Comparison of ENCODE assay signal across 30 mouse cellular contexts in genomic region chr8:85532843-85533242, GRCm38 (mm10). TPM values are rescaled to one million over a fixed set of nuclear protein-coding genes. Genes with fewer than 3 reads are reported as not detected.
A peak's percentile ranks its signal among the peaks of the same experiment; 100 is the strongest.
DNase-seq lines count a peak whose midpoint lies in the region; ATAC-seq and TF ChIP-seq lines count a peak whose summit lies in the region.
"Had no signal": no experiment of that assay in that cellular context is flagged by ENCODE, and none has a peak within 500 bp of the region (broad histone marks: within the 10 kb centered on the region; RNA-seq: fewer than 3 reads in every experiment).

No protein-coding gene starts in this region.

- no peak overlapping the region for H3K4me2 ChIP-seq in lung, embryonic 16.5 days (ENCODE audit: low read depth, low read length)
- H3K4me2 ChIP-seq in liver, embryonic 13.5 days = no peak overlapping the region
- no peak overlapping the region for H3K4me2 ChIP-seq in hindbrain, postnatal 0 days (ENCODE audit: low read depth, low read length)
- H3K4me2 ChIP-seq: embryonic facial prominence, embryonic 12.5 days; forebrain, embryonic 15.5 days; hindbrain, embryonic 15.5 days; kidney, embryonic 15.5 days; limb, embryonic 15.5 days; lung, embryonic 15.5 days; midbrain, embryonic 12.5 days; neural tube, embryonic 12.5 days had no signal

- peak overlapping the region; percentile 2; the same call in 1 of the 2 replicates for H3K27ac ChIP-seq in lung, embryonic 16.5 days (ENCODE audit: low read length)
- H3K27ac ChIP-seq in ES-E14 (ENCODE audit: insufficient read depth, low read depth, low read length, poor library complexity, severe bottlenecking) = peak overlapping the region; percentile 66; the same call in 1 of the 2 replicates
- H3K27ac ChIP-seq in liver, embryonic 13.5 days = no peak overlapping the region
- H3K27ac ChIP-seq in hindbrain, postnatal 0 days = no peak overlapping the region
- H3K27ac ChIP-seq in layer of hippocampus, adult 2 months = no peak overlapping the region
- H3K27ac ChIP-seq: embryonic facial prominence, embryonic 12.5 days; forebrain, embryonic 10.5 days; forebrain, embryonic 15.5 days; heart, adult 2 months; hindbrain, embryonic 10.5 days; hindbrain, embryonic 15.5 days; kidney, embryonic 15.5 days; limb, embryonic 10.5 days; lung, embryonic 15.5 days; midbrain, embryonic 12.5 days; neural tube, embryonic 12.5 days had no signal

- no peak for TF ChIP-seq CTCF in lung, adult 2 months (IDR thresholded peaks at IDR 0.05; ENCODE audit: insufficient read depth, low read length)
- TF ChIP-seq CTCF in hindbrain, postnatal 0 days (IDR thresholded peaks at IDR 0.05; ENCODE audit: low read depth) = no peak
- no peak for TF ChIP-seq CTCF in layer of hippocampus, adult 2 months (conservative IDR thresholded peaks at IDR 0.05)

- H3K4me3 ChIP-seq in lung, embryonic 16.5 days (ENCODE audit: low read length) = no peak overlapping the region
- no peak overlapping the region for H3K4me3 ChIP-seq in lung, adult 2 months (replicated peaks; ENCODE audit: extremely low read depth, low read depth, low read length)
- H3K4me3 ChIP-seq in ES-E14 (ENCODE audit: insufficient read depth in 1 of 2, low read depth in 1 of 2, low read length in 2 of 2, poor library complexity in 1 of 2, severe bottlenecking in 1 of 2) = no peak overlapping the region
- no peak overlapping the region for H3K4me3 ChIP-seq in liver, embryonic 13.5 days (replicated peaks)
- no peak overlapping the region for H3K4me3 ChIP-seq in hindbrain, postnatal 0 days (ENCODE audit: low read length)
- H3K4me3 ChIP-seq in layer of hippocampus, adult 2 months = no peak overlapping the region
- H3K4me3 ChIP-seq: embryonic facial prominence, embryonic 12.5 days; forebrain, embryonic 10.5 days; forebrain, embryonic 15.5 days; heart, adult 2 months; hindbrain, embryonic 10.5 days; hindbrain, embryonic 15.5 days; kidney, embryonic 15.5 days; limb, embryonic 10.5 days; limb, embryonic 15.5 days; lung, embryonic 15.5 days; midbrain, embryonic 12.5 days; myocyte; neural tube, embryonic 12.5 days had no signal

- ATAC-seq in lung, embryonic 16.5 days (ENCODE audit: low read depth) = no peak
- ATAC-seq in liver, embryonic 13.5 days (ENCODE audit: low read depth) = peak; percentile 35; the same call in 1 of the 2 replicates
- ATAC-seq in hindbrain, postnatal 0 days = no peak
- no peak for ATAC-seq in megakaryocyte-erythroid progenitor cell, adult 5-6 weeks (replicated peaks; ENCODE audit: low FRiP score, low TSS enrichment, poor library complexity, severe bottlenecking)
- ATAC-seq: forebrain, embryonic 15.5 days had no signal

- no peaks in the 10 kb centered on the region for H3K27me3 ChIP-seq in lung, embryonic 16.5 days (ENCODE audit: control insufficient read depth, insufficient read depth, low read depth, low read length)
- H3K27me3 ChIP-seq in liver, embryonic 13.5 days = no peaks in the 10 kb centered on the region
- H3K27me3 ChIP-seq in hindbrain, postnatal 0 days (ENCODE audit: insufficient read depth, low read length) = no peaks in the 10 kb centered on the region
- H3K27me3 ChIP-seq: embryonic facial prominence, embryonic 12.5 days; forebrain, embryonic 15.5 days; hindbrain, embryonic 15.5 days; kidney, embryonic 15.5 days; limb, embryonic 15.5 days; lung, embryonic 15.5 days; midbrain, embryonic 12.5 days; neural tube, embryonic 12.5 days had no signal

- H3K36me3 ChIP-seq in lung, embryonic 16.5 days (ENCODE audit: control insufficient read depth, insufficient read depth, low read length) = peaks cover 23% of the 10 kb centered on the region
- H3K36me3 ChIP-seq in ES-E14 (ENCODE audit: control insufficient read depth, insufficient read depth, low read length, poor library complexity, severe bottlenecking) = peaks cover 3% of the 10 kb centered on the region
- H3K36me3 ChIP-seq in liver, embryonic 13.5 days = peaks cover 50% of the 10 kb centered on the region
- H3K36me3 ChIP-seq in hindbrain, postnatal 0 days (ENCODE audit: insufficient read depth, low read length) = peaks cover 15% of the 10 kb centered on the region

- H3K9me3 ChIP-seq in lung, embryonic 16.5 days (ENCODE audit: control insufficient read depth, low read length) = no peaks in the 10 kb centered on the region
- H3K9me3 ChIP-seq in ES-E14 (ENCODE audit: control insufficient read depth, insufficient read depth, low read depth, low read length) = no peaks in the 10 kb centered on the region
- H3K9me3 ChIP-seq in liver, embryonic 13.5 days (replicated peaks) = no peaks in the 10 kb centered on the region
- H3K9me3 ChIP-seq in hindbrain, postnatal 0 days (ENCODE audit: low read length) = no peaks in the 10 kb centered on the region
- H3K9me3 ChIP-seq: embryonic facial prominence, embryonic 12.5 days; forebrain, embryonic 10.5 days; forebrain, embryonic 15.5 days; hindbrain, embryonic 10.5 days; hindbrain, embryonic 15.5 days; kidney, embryonic 15.5 days; limb, embryonic 10.5 days; limb, embryonic 15.5 days; lung, embryonic 15.5 days; midbrain, embryonic 12.5 days; neural tube, embryonic 12.5 days had no signal

- H3K4me1 ChIP-seq in lung, embryonic 16.5 days (replicated peaks; ENCODE audit: control insufficient read depth, insufficient read depth, low read length) = no peaks in the 10 kb centered on the region
- H3K4me1 ChIP-seq in lung, adult 2 months (ENCODE audit: control insufficient read depth, insufficient read depth, low read length) = no peaks in the 10 kb centered on the region; the same call in 1 of the 2 replicates
- H3K4me1 ChIP-seq in ES-E14 (ENCODE audit: control insufficient read depth in 2 of 2, insufficient read depth in 2 of 2, low read length in 2 of 2, poor library complexity in 1 of 2) = peaks cover 1 to 5% of the 10 kb centered on the region in 2 experiments; a peak in 3 of 4 replicates
- H3K4me1 ChIP-seq in liver, embryonic 13.5 days (replicated peaks) = peaks cover 14% of the 10 kb centered on the region
- no peaks in the 10 kb centered on the region for H3K4me1 ChIP-seq in hindbrain, postnatal 0 days (ENCODE audit: insufficient read depth, low read length)
- H3K4me1 ChIP-seq: embryonic facial prominence, embryonic 12.5 days; forebrain, embryonic 10.5 days; forebrain, embryonic 15.5 days; hindbrain, embryonic 10.5 days; hindbrain, embryonic 15.5 days; kidney, embryonic 15.5 days; limb, embryonic 10.5 days; limb, embryonic 15.5 days; lung, embryonic 15.5 days; midbrain, embryonic 12.5 days; neural tube, embryonic 12.5 days had no signal

- 84% methylated on average over 4 of the region's 4 CpGs for WGBS in lung, embryonic 16.5 days
- 89% methylated on average over 4 of the region's 4 CpGs for WGBS in lung, adult 2 months
- 73% methylated on average over 4 of the region's 4 CpGs for whole genome bisulfite sequencing in liver, embryonic 13.5 days (ENCODE audit: insufficient replicate concordance)
- WGBS in hindbrain, postnatal 0 days = 93% methylated on average over 4 of the region's 4 CpGs

- in situ Hi-C loops in ES-E14 (cut with MboI; ENCODE audit: low sequenced_read_pairs in 2 of 2, unreplicated experiment in 2 of 2) = no loop called here

- no peak for TF ChIP-seq POLR2A in lung, adult 2 months (IDR thresholded peaks at IDR 0.05; ENCODE audit: borderline replicate concordance, extremely low read depth, low read depth, low read length)

- H3K9ac ChIP-seq in lung, embryonic 16.5 days (ENCODE audit: low read length) = no peak overlapping the region
- H3K9ac ChIP-seq in ES-E14 (ENCODE audit: insufficient read depth, low read depth, low read length, poor library complexity, severe bottlenecking) = no peak overlapping the region
- H3K9ac ChIP-seq in liver, embryonic 13.5 days = no peak overlapping the region
- H3K9ac ChIP-seq in hindbrain, postnatal 0 days (replicated peaks; ENCODE audit: low read length) = no peak overlapping the region
- H3K9ac ChIP-seq: embryonic facial prominence, embryonic 12.5 days; forebrain, embryonic 15.5 days; hindbrain, embryonic 15.5 days; kidney, embryonic 15.5 days; limb, embryonic 15.5 days; lung, embryonic 15.5 days; midbrain, embryonic 12.5 days; neural tube, embryonic 12.5 days had no signal

- DNase-seq in lung, adult 2 months = no peak
- no peak for DNase-seq in ES-E14 (ENCODE audit: low read depth, low spot score)
- no peak for DNase-seq in liver, embryonic 13.5 days
- DNase-seq in hindbrain, postnatal 0 days (ENCODE audit: low spot score) = no peak
- DNase-seq in layer of hippocampus, adult 2 months (ENCODE audit: low spot score in 2 of 2) = no peak
- DNase-seq: adrenal gland, postnatal 14 days; cerebellum, adult 11-12 months; cerebellum, adult 9-11 months; embryo, embryonic 11 days; gastrocnemius, postnatal 25 days; heart, adult 2 months; heart, postnatal 14 days; kidney, adult 18-20 months; kidney, postnatal 25 days; retina, postnatal 1 day; right cerebral cortex, postnatal 14 days had no signal

TF ChIP-seq in ES-E14, 5 proteins besides CTCF, POLR2A, EP300 and RAD21:
- TF ChIP-seq ZC3H11A (IDR thresholded peaks at IDR 0.05; ENCODE audit: borderline replicate concordance, low read depth, low read length) (no peak), CHD2 (IDR thresholded peaks at IDR 0.05; ENCODE audit: low read depth, low read length) (no peak), HCFC1 (IDR thresholded peaks at IDR 0.05; ENCODE audit: borderline replicate concordance, insufficient read depth, low read length) (no peak), MAFK (IDR thresholded peaks at IDR 0.05; ENCODE audit: insufficient read depth, low read depth, low read length) (peak; percentile 96)

RNA-seq across cellular contexts. Expression of gene Dnaja2, which starts 22.3 kb away (rescaled TPM):
- 133 and 149 TPM in 2 replicates for polyA plus RNA-seq in lung, embryonic 16.5 days (2015; fragmentation: Nextera tagmentation; extraction: Ambion mirVana)
- 5.5 and 10.9 TPM in 2 replicates for polyA plus RNA-seq in lung, adult 2 months (2012; rRNA removed)
- total RNA-seq in ES-E14 (2012; rRNA removed) = 103 and 158 TPM in 2 replicates
- 103 and 123 TPM in 2 replicates for polyA plus RNA-seq in liver, embryonic 13.5 days (2015; fragmentation: Nextera tagmentation; extraction: Ambion mirVana)
- 43.9 and 56.7 TPM in 2 replicates for total RNA-seq in hindbrain, postnatal 0 days (2014; rRNA removed)
- 155 and 156 TPM in 2 replicates for polyA plus RNA-seq in hindbrain, postnatal 0 days (2015; fragmentation: Nextera tagmentation; extraction: Ambion mirVana)
- 100 and 115 TPM in 2 replicates for total RNA-seq in megakaryocyte-erythroid progenitor cell, adult 5-6 weeks (2014; fragmentation: Nextera tagmentation)
- 139 and 165 TPM in 2 replicates for total RNA-seq in megakaryocyte-erythroid progenitor cell, adult 5-6 weeks (2017)
- 100 to 1,000 TPM; 193 to 201 TPM for total RNA-seq in layer of hippocampus, adult 2 months (2021)

RNA-seq across cellular contexts. Expression of gene Gpt2, which starts 40.5 kb away (rescaled TPM):
- polyA plus RNA-seq in lung, embryonic 16.5 days (2015; fragmentation: Nextera tagmentation; extraction: Ambion mirVana) = 13.8 and 15.5 TPM in 2 replicates
- 9.6 and 16.4 TPM in 2 replicates for polyA plus RNA-seq in lung, adult 2 months (2012; rRNA removed)
- total RNA-seq in ES-E14 (2012; rRNA removed) = 31.9 and 46.4 TPM in 2 replicates
- polyA plus RNA-seq in liver, embryonic 13.5 days (2015; fragmentation: Nextera tagmentation; extraction: Ambion mirVana) = 13.5 and 17.8 TPM in 2 replicates
- total RNA-seq in hindbrain, postnatal 0 days (2014; rRNA removed) = 99.4 and 107 TPM in 2 replicates
- 43.2 and 46.4 TPM in 2 replicates for polyA plus RNA-seq in hindbrain, postnatal 0 days (2015; fragmentation: Nextera tagmentation; extraction: Ambion mirVana)
- total RNA-seq in megakaryocyte-erythroid progenitor cell, adult 5-6 weeks (2014; fragmentation: Nextera tagmentation) = 0.17 and 1.1 TPM in 2 replicates
- total RNA-seq in megakaryocyte-erythroid progenitor cell, adult 5-6 weeks (2017) = 1.1 and 2.0 TPM in 2 replicates
- 10 to 100 TPM; 70.9 to 88.3 TPM for total RNA-seq in layer of hippocampus, adult 2 months (2021)

Comparison
In these comparisons a context has a peak if more than half of its experiments do, and no peak if none do; other contexts are left out.
1. H3K27ac ChIP-seq: peak in lung, embryonic 16.5 days (single experiment) and ES-E14 (single experiment); none in liver, embryonic 13.5 days (single experiment), hindbrain, postnatal 0 days (single experiment) and layer of hippocampus, adult 2 months (single experiment).
2. RNA of gene Gpt2, which starts 40.5 kb away (total RNA-seq): 99.4 to 107 TPM in hindbrain, postnatal 0 days, 70.9 to 88.3 TPM in layer of hippocampus, adult 2 months and 31.9 to 46.4 TPM in ES-E14; 0.17 to 2.0 TPM in megakaryocyte-erythroid progenitor cell, adult 5-6 weeks; every median in the first group is over 10 times any median in the second.